Mouse (Mus musculus) ES-Bruce4 (cell line): ENCODE measurements around the gene Gm43064.

Source experiments
- CTCF ChIP-seq: IDR thresholded peaks from one replicate; pipeline ENCODE4 v1.8.1; 2011; ENCODE audit warnings: low read depth, low read length
- EP300 ChIP-seq: IDR thresholded peaks from 2 replicates; pipeline ENCODE4 v1.6.1; 2011; ENCODE audit warnings: low read depth, low read length; ENCODE audit not compliant: insufficient read depth
- POLR2A ChIP-seq: IDR thresholded peaks from one replicate; pipeline ENCODE4 v1.8.1; 2011; ENCODE audit warnings: low read length; ENCODE audit not compliant: insufficient read depth

DNA sequence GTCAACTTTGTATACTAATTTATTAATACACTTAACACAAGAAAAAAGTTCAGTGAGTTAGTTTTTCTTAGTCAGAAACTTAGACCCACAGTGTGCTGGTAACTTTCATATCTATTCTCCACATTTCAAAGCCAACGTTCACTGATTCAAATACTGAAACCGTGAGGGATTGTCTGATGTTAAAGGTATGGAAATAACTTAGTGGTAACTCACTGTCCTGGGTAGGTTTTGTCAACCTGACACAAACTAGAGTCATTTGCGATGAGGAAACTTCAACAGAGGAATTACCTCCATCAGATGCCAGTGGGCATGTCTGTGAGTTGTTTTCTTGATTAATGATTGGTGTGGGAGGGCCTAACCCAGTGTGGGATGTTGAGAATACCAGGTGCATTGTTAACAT, 19.7 kb downstream of the Gm43064 start:
- no peak for TF ChIP-seq CTCF
- TF ChIP-seq POLR2A = no peak
- no peak for TF ChIP-seq EP300
